8 mouse cellular contexts compared by ENCODE assay signal in the genomic region with DNA sequence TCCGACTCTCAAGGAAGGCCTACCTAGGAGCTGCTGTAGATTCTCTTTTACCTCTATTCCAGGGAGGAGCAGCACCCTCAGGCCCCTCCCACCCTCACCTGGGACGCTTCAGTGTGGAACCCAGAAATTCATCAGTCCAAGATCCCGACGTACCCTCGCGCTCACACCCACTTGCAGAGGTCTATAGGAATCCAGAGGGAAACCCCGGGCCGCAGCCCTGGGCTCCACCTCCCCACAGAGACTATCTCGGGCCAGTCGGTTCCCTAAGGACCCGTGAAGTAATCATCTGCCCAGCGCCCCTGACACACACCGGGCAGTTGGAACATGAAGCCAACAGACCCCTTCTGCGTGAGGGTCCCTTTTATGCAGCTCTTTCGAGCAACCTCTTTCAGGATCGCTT. TPM values are rescaled to one million over a fixed set of nuclear protein-coding genes. Genes with fewer than 3 reads are reported as not detected.
DNase-seq lines count a peak whose midpoint lies in the region; ATAC-seq lines count a peak whose summit lies in the region.

No protein-coding gene starts in this region.

- no peaks in the 10 kb centered on the region for H3K9me3 ChIP-seq in megakaryocyte, embryonic 14.5 days
- H3K9me3 ChIP-seq in heart, embryonic 16.5 days (replicated peaks; ENCODE audit: control insufficient read depth, low read length): no peaks in the 10 kb centered on the region

- peaks cover 40% of the 10 kb centered on the region for H3K36me3 ChIP-seq in megakaryocyte, embryonic 14.5 days (replicated peaks; ENCODE audit: low read length)
- H3K36me3 ChIP-seq in heart, embryonic 16.5 days (ENCODE audit: control insufficient read depth, insufficient read depth): peaks cover 13% of the 10 kb centered on the region
- peaks cover 22% of the 10 kb centered on the region for H3K36me3 ChIP-seq in macrophage (ENCODE audit: inconsistent target)

- H3K4me3 ChIP-seq in megakaryocyte, embryonic 14.5 days (replicated peaks): peak overlapping the region; percentile 97
- H3K4me3 ChIP-seq in heart, embryonic 16.5 days (ENCODE audit: low read length): peak overlapping the region; percentile 80
- H3K4me3 ChIP-seq in macrophage (ENCODE audit: inconsistent target): peak overlapping the region; percentile 94

- no peak for ATAC-seq in megakaryocyte, adult 5-6 weeks (ENCODE audit: poor library complexity, severe bottlenecking)
- 0 out of 2 replicates have a peak, but pooled peaks have one; percentile 5 for ATAC-seq in heart, embryonic 16.5 days (replicated peaks; ENCODE audit: extremely low read depth, insufficient read depth, low FRiP score)

- H3K27ac ChIP-seq in heart, embryonic 16.5 days (ENCODE audit: low read length): peak overlapping the region; percentile 79
- peak overlapping the region; percentile 63 for H3K27ac ChIP-seq in macrophage

- peaks cover 20% of the 10 kb centered on the region for H3K79me2 ChIP-seq in macrophage (ENCODE audit: inconsistent target)

- 2% methylated on average over 16 of the region's 16 CpGs for WGBS in heart, embryonic 16.5 days
- WGBS in macrophage (ENCODE audit: missing documents): 2% methylated on average over 15 of the region's 16 CpGs

- DNase-seq in adrenal gland, adult (ENCODE audit: inconsistent age in 2 of 2, low spot score in 1 of 2): peak; percentile 32 to 64
- DNase-seq in adrenal gland, postnatal 14 days: no peak
- DNase-seq in right cerebral cortex, adult 2 months (ENCODE audit: low spot score in 2 of 2): no peak
- DNase-seq in left cerebral cortex, adult 9 months (ENCODE audit: low spot score in 2 of 2): no peak

- H3K9ac ChIP-seq in heart, embryonic 16.5 days (ENCODE audit: low read length): peak overlapping the region; percentile 89

- H3K4me2 ChIP-seq in heart, embryonic 16.5 days (ENCODE audit: low read depth, low read length): peak overlapping the region; percentile 87

- H3K27me3 ChIP-seq in megakaryocyte, embryonic 14.5 days (replicated peaks): no peaks in the 10 kb centered on the region
- H3K27me3 ChIP-seq in heart, embryonic 16.5 days (ENCODE audit: control insufficient read depth, insufficient read depth, low read length): no peaks in the 10 kb centered on the region

- peaks cover 61% of the 10 kb centered on the region for H3K4me1 ChIP-seq in megakaryocyte, embryonic 14.5 days
- peaks cover 17% of the 10 kb centered on the region for H3K4me1 ChIP-seq in heart, embryonic 16.5 days (ENCODE audit: control insufficient read depth, insufficient read depth, low read length)

RNA-seq across cellular contexts. Expression of gene Gatd1, which starts 0.6 kb away (rescaled TPM):
- total RNA-seq in adrenal gland, postnatal 14 days (2021): 22.5 and 36.2 TPM in 2 replicates
- 11.1 TPM in 1 of 2 replicates, not detected in the other for polyA plus RNA-seq in megakaryocyte, embryonic 14.5 days (2012; ENCODE audit: insufficient read depth, low replicate concordance)
- 22.8 and 26.4 TPM in 2 replicates for total RNA-seq in megakaryocyte, adult 5-6 weeks (2015)
- total RNA-seq in megakaryocyte, adult 5-6 weeks (2017): 12.9 and 13.1 TPM in 2 replicates
- 26.6 and 28.0 TPM in 2 replicates for polyA plus RNA-seq in heart, embryonic 16.5 days (2015; fragmentation: Nextera tagmentation; extraction: Ambion mirVana)
- 10 to 100 TPM in 16 of 26 experiments, 1 to 10 TPM in 10; 1.8 to 58.8 (median 22.3) TPM for total RNA-seq in macrophage (2018; cell fraction: chromatin; rRNA removed)
- 10 to 100 TPM; 11.5 to 28.2 (median 21.3) TPM for total RNA-seq in macrophage (2018; cell fraction: cytosol; rRNA removed)
- total RNA-seq in macrophage (2018; cell fraction: nucleus; rRNA removed): 10 to 100 TPM in 20 of 26 experiments, 1 to 10 TPM in 6; 5.1 to 38.2 (median 15.9) TPM
- polyA plus RNA-seq in macrophage (2018): 8.0 to 25.6 TPM (median 17.6 TPM) in 3 replicates

RNA-seq across cellular contexts. Expression of gene Cend1, which starts 16.0 kb away (rescaled TPM):
- total RNA-seq in adrenal gland, postnatal 14 days (2021): 1.0 and 3.6 TPM in 2 replicates
- polyA plus RNA-seq in megakaryocyte, embryonic 14.5 days (2012; ENCODE audit: insufficient read depth, low replicate concordance): not detected in 2 replicates
- total RNA-seq in megakaryocyte, adult 5-6 weeks (2015): 0.18 TPM in 1 of 2 replicates, not detected in the other
- not detected in 2 replicates for total RNA-seq in megakaryocyte, adult 5-6 weeks (2017)
- 5.2 and 5.9 TPM in 2 replicates for polyA plus RNA-seq in heart, embryonic 16.5 days (2015; fragmentation: Nextera tagmentation; extraction: Ambion mirVana)
- 1 to 10 TPM in 1 of 26 experiments, not detected in 25; 1.4 TPM for total RNA-seq in macrophage (2018; cell fraction: chromatin; rRNA removed)
- not detected for total RNA-seq in macrophage (2018; cell fraction: cytosol; rRNA removed)
- not detected for total RNA-seq in macrophage (2018; cell fraction: nucleus; rRNA removed)
- not detected in 3 replicates for polyA plus RNA-seq in macrophage (2018)

RNA-seq across cellular contexts. Expression of gene Taldo1, which starts 21.3 kb away (rescaled TPM):
- total RNA-seq in adrenal gland, postnatal 14 days (2021): 479 and 481 TPM in 2 replicates
- polyA plus RNA-seq in megakaryocyte, embryonic 14.5 days (2012; ENCODE audit: insufficient read depth, low replicate concordance): 173 and 451 TPM in 2 replicates
- total RNA-seq in megakaryocyte, adult 5-6 weeks (2015): 197 and 213 TPM in 2 replicates
- total RNA-seq in megakaryocyte, adult 5-6 weeks (2017): 795 and 884 TPM in 2 replicates
- 227 and 257 TPM in 2 replicates for polyA plus RNA-seq in heart, embryonic 16.5 days (2015; fragmentation: Nextera tagmentation; extraction: Ambion mirVana)
- 10 to 100 TPM in 22 of 26 experiments, 1 to 10 TPM in 4; 6.9 to 84.0 (median 17.0) TPM for total RNA-seq in macrophage (2018; cell fraction: chromatin; rRNA removed)
- total RNA-seq in macrophage (2018; cell fraction: cytosol; rRNA removed): 100 to 1,000 TPM; 146 to 332 (median 253) TPM
- total RNA-seq in macrophage (2018; cell fraction: nucleus; rRNA removed): 100 to 1,000 TPM in 3 of 26 experiments, 10 to 100 TPM in 23; 33.8 to 135 (median 54.6) TPM
- polyA plus RNA-seq in macrophage (2018): 238 to 467 TPM (median 415 TPM) in 3 replicates

RNA-seq across cellular contexts. Expression of gene Slc25a22, which starts 24.4 kb away (rescaled TPM):
- 87.0 and 91.0 TPM in 2 replicates for total RNA-seq in adrenal gland, postnatal 14 days (2021)
- 22.2 and 47.0 TPM in 2 replicates for polyA plus RNA-seq in megakaryocyte, embryonic 14.5 days (2012; ENCODE audit: insufficient read depth, low replicate concordance)
- 14.6 and 15.0 TPM in 2 replicates for total RNA-seq in megakaryocyte, adult 5-6 weeks (2015)
- total RNA-seq in megakaryocyte, adult 5-6 weeks (2017): 3.2 and 6.4 TPM in 2 replicates
- 17.8 and 19.7 TPM in 2 replicates for polyA plus RNA-seq in heart, embryonic 16.5 days (2015; fragmentation: Nextera tagmentation; extraction: Ambion mirVana)
- total RNA-seq in macrophage (2018; cell fraction: chromatin; rRNA removed): 100 to 1,000 TPM in 14 of 26 experiments, 10 to 100 TPM in 12; 29.9 to 222 (median 122) TPM
- total RNA-seq in macrophage (2018; cell fraction: cytosol; rRNA removed): 10 to 100 TPM; 12.6 to 98.1 (median 37.0) TPM
- total RNA-seq in macrophage (2018; cell fraction: nucleus; rRNA removed): 100 to 1,000 TPM in 11 of 26 experiments, 10 to 100 TPM in 15; 35.5 to 215 (median 86.3) TPM
- polyA plus RNA-seq in macrophage (2018): 12.7 to 36.5 TPM (median 27.8 TPM) in 3 replicates

RNA-seq across cellular contexts. Expression of gene Pidd1, which starts 30.5 kb away (rescaled TPM):
- 3.5 and 5.9 TPM in 2 replicates for total RNA-seq in adrenal gland, postnatal 14 days (2021)
- 13.0 and 25.6 TPM in 2 replicates for polyA plus RNA-seq in megakaryocyte, embryonic 14.5 days (2012; ENCODE audit: insufficient read depth, low replicate concordance)
- 7.1 and 8.1 TPM in 2 replicates for total RNA-seq in megakaryocyte, adult 5-6 weeks (2015)
- total RNA-seq in megakaryocyte, adult 5-6 weeks (2017): 6.1 and 10.5 TPM in 2 replicates
- 9.0 and 9.7 TPM in 2 replicates for polyA plus RNA-seq in heart, embryonic 16.5 days (2015; fragmentation: Nextera tagmentation; extraction: Ambion mirVana)
- total RNA-seq in macrophage (2018; cell fraction: chromatin; rRNA removed): 10 to 100 TPM in 10 of 26 experiments, 1 to 10 TPM in 15, under 1 TPM in 1; 0.95 to 19.7 (median 7.7) TPM
- total RNA-seq in macrophage (2018; cell fraction: cytosol; rRNA removed): 1 to 10 TPM in 18 of 26 experiments, under 1 TPM in 8; 0.53 to 2.6 (median 1.2) TPM
- total RNA-seq in macrophage (2018; cell fraction: nucleus; rRNA removed): 10 to 100 TPM in 4 of 26 experiments, 1 to 10 TPM in 22; 1.3 to 35.6 (median 5.7) TPM
- 1.5 to 4.4 TPM (median 1.7 TPM) in 3 replicates for polyA plus RNA-seq in macrophage (2018)

Comparison
In these comparisons a context has a peak if more than half of its experiments do, and no peak if none do; other contexts are left out.
1. DNase-seq: peak in adrenal gland, adult (2 of 2); none in adrenal gland, postnatal 14 days (single experiment), right cerebral cortex, adult 2 months (0 of 2) and left cerebral cortex, adult 9 months (0 of 2).
2. Peak in every context shown above with its lines, with median percentiles within 50 percentile points of each other: H3K4me3 ChIP-seq.